Mouse (Mus musculus) embryo, embryonic 10 days (tissue): ENCODE data around the gene Pear1.

ENCODE experiments used
- DNase-seq: peaks from one replicate; pipeline ENCODE4 v3.0.0-alpha.2; 2015; ENCODE audit warnings: low spot score

The Pear1 gene

GRCm38 (mm10) chr3:87809322-87809962 is 14.7 kb downstream of the Pear1 start:
- DNase-seq, result peak; percentile 51

- no peak for DNase-seq
Measured at GRCm38 (mm10) chr3:87804038-87804677, 19.9 kb downstream of the Pear1 start.

GRCm38 (mm10) chr3:87801681-87802080 is 22.4 kb downstream of the Pear1 start:
- DNase-seq, result no peak

- DNase-seq, result peak; percentile 70
Measured at GRCm38 (mm10) chr3:87796736-87797334, 27.3 kb downstream of the Pear1 start, which contains the start of gene Insrr. Gene Insrr (plus strand): TSS chr3:87796951.

- DNase-seq, result peak; percentile 83
Measured at GRCm38 (mm10) chr3:87795336-87796277, 28.5 kb downstream of the Pear1 start.

- DNase-seq, result peak; percentile 51
Measured at GRCm38 (mm10) chr3:87794922-87795325, 29.2 kb downstream of the Pear1 start, which contains the start of gene Ntrk1. Gene Ntrk1 (minus strand): TSS chr3:87795162.

- DNase-seq, result no peak
Measured at GRCm38 (mm10) chr3:87789768-87790167, 34.3 kb downstream of the Pear1 start.

- DNase-seq, result no peak
Measured at GRCm38 (mm10) chr3:87789248-87789647, 34.9 kb downstream of the Pear1 start.

GRCm38 (mm10) chr3:87785626-87786214 is 38.4 kb downstream of the Pear1 start:
- DNase-seq, result no peak

- no peak for DNase-seq
Measured at GRCm38 (mm10) chr3:87785156-87785555, 39.0 kb downstream of the Pear1 start.

GRCm38 (mm10) chr3:87783282-87784023 is 40.7 kb downstream of the Pear1 start:
- DNase-seq, result no peak

GRCm38 (mm10) chr3:87779086-87779485 is 45.0 kb downstream of the Pear1 start:
- no peak for DNase-seq

- DNase-seq, result no peak
Measured at GRCm38 (mm10) chr3:87778283-87778682, 45.8 kb downstream of the Pear1 start.

GRCm38 (mm10) chr3:87771088-87771487 is 53.0 kb downstream of the Pear1 start:
- no peak for DNase-seq

GRCm38 (mm10) chr3:87770280-87770679 is 53.8 kb downstream of the Pear1 start:
- peak; percentile 77 for DNase-seq

GRCm38 (mm10) chr3:87769506-87769905 is 54.6 kb downstream of the Pear1 start:
- no peak for DNase-seq

- peak; percentile 71 for DNase-seq
Measured at GRCm38 (mm10) chr3:87768844-87769243, 55.3 kb downstream of the Pear1 start.

GRCm38 (mm10) chr3:87768431-87768830 is 55.7 kb downstream of the Pear1 start:
- no peak for DNase-seq

GRCm38 (mm10) chr3:87767764-87768163 is 56.3 kb downstream of the Pear1 start:
- no peak for DNase-seq

- DNase-seq, result no peak
Measured at GRCm38 (mm10) chr3:87766284-87766667, 57.8 kb downstream of the Pear1 start.
